Mouse (Mus musculus): ENCODE results near the gene Ank3. TPM values are rescaled to one million over a fixed set of nuclear protein-coding genes. Genes with fewer than 3 reads are reported as not detected.

The Ank3 gene
- polyA plus RNA-seq, 1 experiment from 2014 or later, result 30.6 TPM

DNA sequence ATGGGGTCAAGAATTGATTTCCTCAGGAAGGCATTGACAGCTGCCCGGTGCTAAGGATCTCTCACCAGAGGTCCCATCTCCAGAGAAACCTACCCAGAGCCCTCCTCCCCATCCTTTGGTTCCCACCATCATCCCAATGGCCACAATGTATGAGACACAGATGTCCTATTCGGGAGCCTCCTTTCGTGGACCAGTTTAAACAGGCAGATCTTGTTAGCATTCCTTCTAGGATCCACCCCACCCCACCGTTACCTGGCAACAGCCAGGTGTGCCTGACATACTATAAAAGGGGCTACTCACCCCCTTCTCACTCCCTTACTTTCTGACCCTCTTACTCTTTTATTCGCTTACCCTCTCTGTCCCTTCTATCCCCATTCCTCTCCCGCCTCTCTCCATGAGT is 176.9 kb downstream of the Ank3 start:
- 78% methylated on average over 6 of the region's 6 CpGs for WGBS
- no peak overlapping the region for H3K9ac ChIP-seq
- H3K27me3 ChIP-seq, result no peaks in the 10 kb centered on the region
- H3K4me1 ChIP-seq (replicated peaks), result peaks cover 65% of the 10 kb centered on the region
- H3K9me3 ChIP-seq (replicated peaks), result no peaks in the 10 kb centered on the region
- H3K36me3 ChIP-seq, result no peaks in the 10 kb centered on the region
- no peak overlapping the region for H3K4me2 ChIP-seq
- H3K4me3 ChIP-seq, result no peak overlapping the region
- no peak overlapping the region for H3K27ac ChIP-seq
- ATAC-seq (replicated peaks; ENCODE audit: insufficient number of reproducible peaks, insufficient read depth, low FRiP score, low read depth), result no peak

DNA sequence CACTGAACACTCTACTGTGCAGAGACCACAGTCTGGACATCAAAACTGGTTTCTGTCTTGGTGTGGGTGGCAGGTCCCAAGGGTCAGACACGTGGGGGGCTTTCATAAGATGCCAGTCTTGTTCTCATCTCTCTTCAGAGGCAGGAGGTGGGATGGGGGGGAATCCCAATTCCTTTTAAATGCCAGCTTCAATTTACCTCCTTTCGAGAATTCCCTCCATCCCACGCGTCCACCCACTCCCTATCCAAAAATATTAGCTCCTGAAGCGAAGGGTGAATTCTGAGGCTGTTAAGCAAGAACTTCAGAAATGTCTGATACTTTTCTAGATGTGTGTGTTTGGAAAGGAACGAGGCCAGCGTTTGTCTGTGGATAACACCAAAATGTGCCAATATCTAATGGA is 177.7 kb downstream of the Ank3 start:
- no peak overlapping the region for H3K4me2 ChIP-seq
- no peak overlapping the region for H3K27ac ChIP-seq
- H3K9ac ChIP-seq, result no peak overlapping the region
- no peaks in the 10 kb centered on the region for H3K36me3 ChIP-seq
- ATAC-seq (replicated peaks; ENCODE audit: insufficient number of reproducible peaks, insufficient read depth, low FRiP score, low read depth), result no peak
- H3K4me1 ChIP-seq (replicated peaks), result peaks cover 58% of the 10 kb centered on the region
- no peaks in the 10 kb centered on the region for H3K9me3 ChIP-seq (replicated peaks)
- H3K4me3 ChIP-seq, result no peak overlapping the region
- WGBS, result 74% methylated on average over 7 of the region's 7 CpGs
- H3K27me3 ChIP-seq, result no peaks in the 10 kb centered on the region

DNA sequence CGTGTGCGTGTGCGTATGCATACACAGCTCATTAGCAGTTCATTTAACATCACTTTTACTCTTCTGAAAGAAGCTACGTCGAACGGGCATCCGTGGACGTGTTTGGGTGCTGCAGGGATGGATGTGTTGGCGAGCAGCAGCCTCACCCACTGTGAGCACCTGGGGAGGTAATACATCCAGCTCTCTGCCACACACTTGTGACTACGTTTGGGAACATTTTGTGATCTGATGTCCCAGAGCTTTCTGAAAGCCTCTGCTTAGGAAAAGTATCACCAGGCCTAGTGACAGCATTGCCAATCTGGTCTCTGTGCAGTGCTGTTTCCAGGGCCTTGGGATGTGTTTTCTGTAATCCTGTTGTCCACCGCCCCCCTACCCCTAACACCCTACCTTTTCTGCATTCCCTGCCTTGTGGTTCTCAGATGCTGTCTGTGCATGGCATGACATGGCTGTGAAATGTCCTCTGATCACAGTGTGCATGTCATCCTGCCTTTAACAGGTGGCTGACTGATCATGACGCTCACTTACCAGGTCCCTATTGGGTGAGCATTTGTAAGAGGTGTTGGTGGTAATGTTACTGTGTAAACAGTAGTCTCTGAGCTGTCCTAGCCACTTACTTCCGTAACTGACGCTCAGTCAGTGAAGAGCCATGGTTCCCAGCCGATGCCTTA is 178.6 kb downstream of the Ank3 start:
- Histone ChIP-seq H3K9me3 (replicated peaks) (no peaks in the 10 kb centered on the region), H3K27ac (no peak overlapping the region), H3K27me3 (no peaks in the 10 kb centered on the region), H3K4me1 (replicated peaks) (peaks cover 49% of the 10 kb centered on the region), H3K9ac (no peak overlapping the region), H3K36me3 (no peaks in the 10 kb centered on the region), H3K4me3 (no peak overlapping the region), H3K4me2 (no peak overlapping the region)
- 67% methylated on average over 15 of the region's 15 CpGs for WGBS
- no peak for ATAC-seq (replicated peaks; ENCODE audit: insufficient number of reproducible peaks, insufficient read depth, low FRiP score, low read depth)

DNA sequence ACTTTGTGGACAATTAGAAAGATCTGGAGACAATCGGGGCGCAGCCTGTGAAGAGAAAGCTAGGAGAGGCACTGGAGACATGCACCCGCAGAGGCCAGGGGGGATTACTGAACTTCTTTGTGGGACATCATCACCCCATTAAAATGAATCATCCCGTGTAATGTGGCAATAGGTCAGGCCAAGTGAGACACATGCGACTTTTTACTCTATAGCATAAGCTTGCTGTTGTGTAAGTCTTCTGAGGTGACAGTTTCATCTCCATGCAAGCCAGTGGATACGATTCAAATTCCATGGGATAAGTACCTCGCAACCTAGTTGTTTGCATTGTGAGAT is 179.1 kb downstream of the Ank3 start:
- Histone ChIP-seq H3K27me3 (no peaks in the 10 kb centered on the region), H3K36me3 (no peaks in the 10 kb centered on the region), H3K4me2 (no peak overlapping the region), H3K27ac (no peak overlapping the region), H3K4me1 (replicated peaks) (peaks cover 44% of the 10 kb centered on the region), H3K9me3 (replicated peaks) (no peaks in the 10 kb centered on the region), H3K4me3 (no peak overlapping the region), H3K9ac (no peak overlapping the region)
- WGBS, result 80% methylated on average over 7 of the region's 7 CpGs
- no peak for ATAC-seq (replicated peaks; ENCODE audit: insufficient number of reproducible peaks, insufficient read depth, low FRiP score, low read depth)

DNA sequence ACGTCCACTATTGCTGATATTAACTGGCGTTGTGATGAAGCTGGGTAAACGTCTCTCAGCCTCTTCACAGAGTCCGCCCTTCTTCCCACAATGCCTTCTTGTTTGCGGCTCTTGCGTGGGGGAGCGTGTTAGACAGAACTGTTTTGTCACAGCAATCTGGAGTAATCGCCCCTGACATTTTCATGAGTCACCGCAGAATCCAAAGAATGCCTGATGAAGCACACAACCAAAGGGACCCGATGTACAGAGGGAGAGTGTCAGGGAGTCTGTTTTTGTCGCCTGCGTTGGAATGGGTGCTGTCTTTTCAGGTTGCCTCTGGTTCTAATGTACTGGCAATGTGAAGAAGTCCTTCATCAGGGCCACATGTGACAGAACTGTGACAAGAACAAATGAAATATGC is 181.0 kb downstream of the Ank3 start:
- Histone ChIP-seq H3K27me3 (no peaks in the 10 kb centered on the region), H3K4me1 (replicated peaks) (peaks cover 38% of the 10 kb centered on the region), H3K36me3 (no peaks in the 10 kb centered on the region), H3K9me3 (replicated peaks) (no peaks in the 10 kb centered on the region), H3K27ac (peak overlapping the region; percentile 66), H3K4me3 (no peak overlapping the region), H3K9ac (no peak overlapping the region), H3K4me2 (peak overlapping the region; percentile 24; the same call in 1 of the 2 replicates)
- ATAC-seq (replicated peaks; ENCODE audit: insufficient number of reproducible peaks, insufficient read depth, low FRiP score, low read depth), result no peak
- WGBS, result 33% methylated on average over 12 of the region's 12 CpGs

- ATAC-seq (replicated peaks; ENCODE audit: insufficient number of reproducible peaks, insufficient read depth, low FRiP score, low read depth), result no peak
- 87% methylated on average over 2 of the region's 2 CpGs for WGBS
- Histone ChIP-seq H3K27me3 (no peaks in the 10 kb centered on the region), H3K27ac (no peak overlapping the region), H3K4me3 (no peak overlapping the region), H3K4me2 (no peak overlapping the region), H3K36me3 (no peaks in the 10 kb centered on the region), H3K9ac (no peak overlapping the region), H3K4me1 (replicated peaks) (peaks cover 43% of the 10 kb centered on the region), H3K9me3 (replicated peaks) (no peaks in the 10 kb centered on the region)
These were observed 183.0 kb downstream of the Ank3 start for GRCm38 (mm10) chr10:69581525-69581924.

GRCm38 (mm10) chr10:69583874-69584481 is 185.4 kb downstream of the Ank3 start:
- ATAC-seq (replicated peaks; ENCODE audit: insufficient number of reproducible peaks, insufficient read depth, low FRiP score, low read depth), result peak; percentile 62
- H3K9ac ChIP-seq, result no peak overlapping the region
- 19% methylated on average over 11 of the region's 11 CpGs for WGBS
- no peak overlapping the region for H3K4me3 ChIP-seq
- H3K9me3 ChIP-seq (replicated peaks), result no peaks in the 10 kb centered on the region
- H3K27me3 ChIP-seq, result no peaks in the 10 kb centered on the region
- H3K36me3 ChIP-seq, result no peaks in the 10 kb centered on the region
- H3K4me1 ChIP-seq (replicated peaks), result peaks cover 30% of the 10 kb centered on the region
- H3K4me2 ChIP-seq, result no peak overlapping the region
- H3K27ac ChIP-seq, result peak overlapping the region; percentile 11

DNA sequence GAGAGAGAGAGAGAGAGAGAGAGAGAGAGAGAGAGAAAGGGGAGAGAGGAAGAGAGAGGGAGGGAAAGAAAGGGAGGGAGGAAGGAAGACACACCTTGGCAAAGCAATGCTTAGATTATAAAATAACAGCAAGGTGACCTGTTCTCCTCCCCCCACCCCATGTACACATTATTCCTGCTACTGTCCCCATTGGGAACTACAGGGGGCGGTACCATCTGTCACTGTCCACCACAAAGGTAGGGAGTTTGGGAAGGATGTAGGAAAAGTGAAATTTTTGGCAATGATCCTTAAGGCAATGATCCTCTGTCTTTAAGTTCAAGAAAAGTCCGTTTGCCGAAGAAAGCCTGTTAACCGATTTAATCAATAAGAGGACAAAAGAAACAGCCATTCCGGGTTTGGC is 186.0 kb downstream of the Ank3 start:
- Histone ChIP-seq H3K4me2 (no peak overlapping the region), H3K27ac (no peak overlapping the region), H3K4me1 (replicated peaks) (peaks cover 25% of the 10 kb centered on the region), H3K4me3 (no peak overlapping the region), H3K36me3 (no peaks in the 10 kb centered on the region), H3K9ac (no peak overlapping the region), H3K9me3 (replicated peaks) (no peaks in the 10 kb centered on the region), H3K27me3 (no peaks in the 10 kb centered on the region)
- 76% methylated on average over 5 of the region's 5 CpGs for WGBS
- ATAC-seq (replicated peaks; ENCODE audit: insufficient number of reproducible peaks, insufficient read depth, low FRiP score, low read depth), result no peak

- no peak overlapping the region for H3K27ac ChIP-seq
- no peak for ATAC-seq (replicated peaks; ENCODE audit: insufficient number of reproducible peaks, insufficient read depth, low FRiP score, low read depth)
- WGBS, result 86% methylated on average over 3 of the region's 3 CpGs
These were observed 186.7 kb downstream of the Ank3 start for GRCm38 (mm10) chr10:69585271-69585670.

DNA sequence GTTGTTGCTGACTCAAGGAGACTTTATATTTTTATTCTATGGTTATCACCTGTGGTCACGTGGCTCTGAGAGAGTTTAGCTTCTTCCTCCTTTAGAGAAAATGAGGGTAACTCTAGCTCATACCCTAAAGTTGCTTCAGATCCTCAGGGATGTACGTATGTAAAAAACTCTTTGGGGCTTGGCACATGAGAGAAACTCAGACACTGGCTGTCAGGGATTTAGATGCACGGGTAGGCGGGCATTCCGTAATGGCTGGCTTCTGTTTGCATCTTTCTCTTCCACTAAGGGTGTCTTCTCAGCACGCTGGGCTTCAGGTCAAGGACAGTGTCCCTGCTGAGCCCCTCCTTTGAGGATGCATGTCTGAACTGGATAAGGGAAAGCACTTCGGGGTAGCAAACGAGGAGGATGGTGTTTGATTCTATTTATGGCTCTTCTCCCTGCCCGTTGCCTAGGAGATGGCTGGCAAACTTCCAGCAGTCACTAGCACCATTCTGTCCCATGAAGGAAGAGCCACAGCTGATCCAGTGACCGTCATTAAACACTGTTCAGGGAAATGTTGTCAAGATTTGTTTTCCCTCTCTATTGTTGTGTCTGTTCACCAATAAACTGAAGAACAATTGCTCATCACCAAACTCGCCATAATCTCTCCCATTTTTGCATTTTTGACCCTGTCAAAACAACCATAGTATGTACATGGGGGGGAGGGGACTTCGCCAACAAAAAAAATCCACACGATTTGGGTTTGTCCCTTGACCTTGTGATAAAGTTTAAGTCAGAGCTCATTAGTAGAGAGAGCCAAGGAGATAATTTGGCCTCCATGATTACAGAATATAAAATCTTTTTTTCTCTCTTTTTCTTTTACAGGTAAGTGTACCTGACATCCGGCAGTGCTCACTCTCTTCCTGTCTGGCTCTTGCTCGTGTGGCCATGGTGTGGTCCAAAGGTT is 195.9 kb downstream of the Ank3 start:
- H3K9ac ChIP-seq, result no peak overlapping the region
- WGBS, result 28% methylated on average over 15 of the region's 15 CpGs
- H3K9me3 ChIP-seq (replicated peaks), result no peaks in the 10 kb centered on the region
- H3K36me3 ChIP-seq, result 0 out of 2 replicates have a peak, but pooled peaks cover 3% of the 10 kb centered on the region
- no peaks in the 10 kb centered on the region for H3K27me3 ChIP-seq
- peak overlapping the region; percentile 58 for H3K4me2 ChIP-seq
- peak overlapping the region; percentile 73 for H3K27ac ChIP-seq
- H3K4me1 ChIP-seq (replicated peaks), result peaks cover 25% of the 10 kb centered on the region
- peak; percentile 82 for ATAC-seq (replicated peaks; ENCODE audit: insufficient number of reproducible peaks, insufficient read depth, low FRiP score, low read depth)
- peak overlapping the region; percentile 32 for H3K4me3 ChIP-seq

More at GRCm38 (mm10) chr10:69585271-69585670, 186.7 kb downstream of the Ank3 start:
- Histone ChIP-seq H3K4me2 (no peak overlapping the region), H3K36me3 (no peaks in the 10 kb centered on the region), H3K27me3 (no peaks in the 10 kb centered on the region), H3K4me3 (no peak overlapping the region), H3K9me3 (replicated peaks) (no peaks in the 10 kb centered on the region), H3K4me1 (replicated peaks) (peaks cover 18% of the 10 kb centered on the region), H3K9ac (no peak overlapping the region)

GRCm38 (mm10) chr10:69595487-69595886 is 196.9 kb downstream of the Ank3 start:
- Histone ChIP-seq H3K27ac (peak overlapping the region; percentile 18; the same call in 1 of the 2 replicates), H3K36me3 (0 out of 2 replicates have a peak, but pooled peaks cover 3% of the 10 kb centered on the region), H3K27me3 (no peaks in the 10 kb centered on the region), H3K4me1 (replicated peaks) (peaks cover 25% of the 10 kb centered on the region), H3K4me3 (no peak overlapping the region), H3K9me3 (replicated peaks) (no peaks in the 10 kb centered on the region), H3K9ac (no peak overlapping the region), H3K4me2 (no peak overlapping the region)
- no peak for ATAC-seq (replicated peaks; ENCODE audit: insufficient number of reproducible peaks, insufficient read depth, low FRiP score, low read depth)
- 75% methylated on average over 5 of the region's 5 CpGs for WGBS

Data from heart, embryonic 15.5 days (tissue).